Mouse (Mus musculus) 416B (cell line): ENCODE results near the gene Zfp969.
"Not testable (repeated sequence)": the region's sequence is repeated elsewhere in the genome, so short reads cannot be mapped to it uniquely, and the experiment has no call there.

ENCODE experiments used
- DNase-seq: peaks from one replicate; pipeline ENCODE4 v3.0.0; 2011; ENCODE audit warnings: low read depth

Gene Zfp969

GRCm38 (mm10) chr2:175703546-175703945, at the start of gene Zfp969:
Zfp969 (minus strand) TSS chr2:175703646.
- not testable (repeated sequence) for DNase-seq

- DNase-seq, result not testable (repeated sequence)
Observed at GRCm38 (mm10) chr2:175741237-175741636, 37.8 kb upstream of the Zfp969 start, which contains the start of gene Gm2007. Gm2007 (plus strand) TSS chr2:175741537.

GRCm38 (mm10) chr2:175643678-175644077, 59.8 kb downstream of the Zfp969 start, which contains the start of gene Gm11007:
Gm11007 (plus strand) TSS chr2:175643978.
- DNase-seq, result not testable (repeated sequence)
